Mouse (Mus musculus) kidney, adult 2 months (tissue): ENCODE data around the gene Slamf8. TPM values are rescaled to one million over a fixed set of nuclear protein-coding genes. Genes with fewer than 3 reads are reported as not detected.

Experiments
- DNase-seq: peaks from one replicate; pipeline ENCODE4 v3.0.0; 2021
- H3K27ac ChIP-seq: fragments of 200-500 bp; 2 replicates; pipeline ENCODE4 v1.5.1; 2012; ENCODE audit warnings: low read depth, low read length, control low read depth, inconsistent platforms; ENCODE audit not compliant: insufficient read depth
- H3K27me3 ChIP-seq: fragments of 200-500 bp; replicated peaks from 2 replicates; pipeline ENCODE4 v1.6.1; 2012; ENCODE audit warnings: mild to moderate bottlenecking, moderate library complexity, low read length, inconsistent platforms; ENCODE audit not compliant: control insufficient read depth, insufficient read depth
- H3K36me3 ChIP-seq: fragments of 200-500 bp; 2 replicates; pipeline ENCODE4 v1.6.1; 2012; ENCODE audit warnings: mild to moderate bottlenecking, moderate library complexity, low read length, inconsistent platforms; ENCODE audit not compliant: control insufficient read depth, insufficient read depth
- H3K4me1 ChIP-seq: fragments of 200-500 bp; 2 replicates; pipeline ENCODE4 v1.6.1; 2011; ENCODE audit warnings: low read length; ENCODE audit not compliant: control insufficient read depth, insufficient read depth
- H3K4me3 ChIP-seq: fragments of 200-500 bp; 2 replicates; pipeline ENCODE4 v1.5.1; 2011; ENCODE audit warnings: mild to moderate bottlenecking, low read depth, low read length, control low read depth; ENCODE audit not compliant: insufficient read depth
- CTCF ChIP-seq: fragments of 200-500 bp; conservative IDR thresholded peaks from 2 replicates; pipeline ENCODE4 v1.5.1; 2011; ENCODE audit warnings: low read depth, mild to moderate bottlenecking, control low read depth, low read length, moderate library complexity, mixed read lengths; ENCODE audit not compliant: insufficient read depth, insufficient read length
- POLR2A ChIP-seq: fragments of 200-500 bp; IDR thresholded peaks from one replicate; pipeline ENCODE4 v1.6.1; 2011; ENCODE audit warnings: low read depth, low read length, control low read depth
- WGBS: fragments of 180-500 bp; shearing (Covaris S2); methylation state at CpG from one replicate; pipeline ENCODE4 v1.1.7; 2018; 5-methylcytosine and 5-hydroxymethylcytosine counted together
- polyA plus RNA-seq: library from polyadenylated mRNA; depleted of rRNA; stranded (reverse); fragments of >200 nt; gene quantifications from 2 replicates; pipeline ENCODE4 v1.2.3, GENCODE M21; 2012

The Slamf8 gene
- polyA plus RNA-seq, 1 experiment = 3.0 TPM

- TF ChIP-seq POLR2A (no peak), CTCF (peak; percentile 52)
- Histone ChIP-seq H3K36me3 (no peaks in the 10 kb centered on the region), H3K4me3 (no peak overlapping the region), H3K4me1 (no peaks in the 10 kb centered on the region), H3K27me3 (no peaks in the 10 kb centered on the region; the same call in 1 of the 2 replicates), H3K27ac (no peak overlapping the region)
- peak; percentile 50 for DNase-seq
Measured at GRCm38 (mm10) chr1:172594495-172594894, 4.1 kb upstream of the Slamf8 start.

- DNase-seq = no peak
- no peaks in the 10 kb centered on the region for H3K4me1 ChIP-seq
- no peaks in the 10 kb centered on the region for H3K36me3 ChIP-seq
- H3K27ac ChIP-seq = no peak overlapping the region
- TF ChIP-seq POLR2A (no peak), CTCF (no peak)
- WGBS = 85% methylated on average over 2 of the region's 2 CpGs
- no peak overlapping the region for H3K4me3 ChIP-seq
- H3K27me3 ChIP-seq = no peaks in the 10 kb centered on the region; the same call in 1 of the 2 replicates
Measured at GRCm38 (mm10) chr1:172593956-172594355, 3.6 kb upstream of the Slamf8 start.

- Histone ChIP-seq H3K4me1 (no peaks in the 10 kb centered on the region), H3K27ac (no peak overlapping the region), H3K36me3 (no peaks in the 10 kb centered on the region), H3K27me3 (no peaks in the 10 kb centered on the region), H3K4me3 (no peak overlapping the region)
- 73% methylated on average over 3 of the region's 3 CpGs for WGBS
- TF ChIP-seq POLR2A = no peak
- no peak for TF ChIP-seq CTCF
- DNase-seq = no peak
Measured at GRCm38 (mm10) chr1:172593321-172593720, 3.0 kb upstream of the Slamf8 start.

GRCm38 (mm10) chr1:172585612-172586567 lies 4.5 kb downstream of the Slamf8 start:
- 44% methylated on average over 26 of the region's 26 CpGs for WGBS
- Histone ChIP-seq H3K4me3 (no peak overlapping the region), H3K4me1 (no peaks in the 10 kb centered on the region), H3K36me3 (no peaks in the 10 kb centered on the region), H3K27ac (no peak overlapping the region), H3K27me3 (no peaks in the 10 kb centered on the region)
- no peak for DNase-seq
- TF ChIP-seq POLR2A = no peak

GRCm38 (mm10) chr1:172585026-172585425 lies 5.3 kb downstream of the Slamf8 start:
- Histone ChIP-seq H3K36me3 (no peaks in the 10 kb centered on the region), H3K27ac (no peak overlapping the region)
- 47% methylated on average over 4 of the region's 4 CpGs for WGBS

GRCm38 (mm10) chr1:172584271-172584670 lies 6.1 kb downstream of the Slamf8 start:
- 84% methylated on average over 6 of the region's 6 CpGs for WGBS
- H3K4me1 ChIP-seq = no peaks in the 10 kb centered on the region
- no peak for TF ChIP-seq POLR2A
- TF ChIP-seq CTCF = no peak
- no peak overlapping the region for H3K27ac ChIP-seq
- no peaks in the 10 kb centered on the region for H3K36me3 ChIP-seq
- DNase-seq = no peak
- no peak overlapping the region for H3K4me3 ChIP-seq
- no peaks in the 10 kb centered on the region for H3K27me3 ChIP-seq

More at GRCm38 (mm10) chr1:172585026-172585425, 5.3 kb downstream of the Slamf8 start:
- H3K27me3 ChIP-seq = no peaks in the 10 kb centered on the region
- TF ChIP-seq CTCF (no peak), POLR2A (no peak)
- H3K4me1 ChIP-seq = no peaks in the 10 kb centered on the region
- DNase-seq = no peak
- H3K4me3 ChIP-seq = no peak overlapping the region

- H3K4me1 ChIP-seq = no peaks in the 10 kb centered on the region
- no peaks in the 10 kb centered on the region for H3K27me3 ChIP-seq
- H3K27ac ChIP-seq = no peak overlapping the region
- no peaks in the 10 kb centered on the region for H3K36me3 ChIP-seq
- DNase-seq = no peak
- H3K4me3 ChIP-seq = no peak overlapping the region
- 88% methylated on average over 8 of the region's 8 CpGs for WGBS
- TF ChIP-seq CTCF = no peak
- no peak for TF ChIP-seq POLR2A
Measured at GRCm38 (mm10) chr1:172582436-172582835, 7.9 kb downstream of the Slamf8 start.
